In the genomic region with DNA sequence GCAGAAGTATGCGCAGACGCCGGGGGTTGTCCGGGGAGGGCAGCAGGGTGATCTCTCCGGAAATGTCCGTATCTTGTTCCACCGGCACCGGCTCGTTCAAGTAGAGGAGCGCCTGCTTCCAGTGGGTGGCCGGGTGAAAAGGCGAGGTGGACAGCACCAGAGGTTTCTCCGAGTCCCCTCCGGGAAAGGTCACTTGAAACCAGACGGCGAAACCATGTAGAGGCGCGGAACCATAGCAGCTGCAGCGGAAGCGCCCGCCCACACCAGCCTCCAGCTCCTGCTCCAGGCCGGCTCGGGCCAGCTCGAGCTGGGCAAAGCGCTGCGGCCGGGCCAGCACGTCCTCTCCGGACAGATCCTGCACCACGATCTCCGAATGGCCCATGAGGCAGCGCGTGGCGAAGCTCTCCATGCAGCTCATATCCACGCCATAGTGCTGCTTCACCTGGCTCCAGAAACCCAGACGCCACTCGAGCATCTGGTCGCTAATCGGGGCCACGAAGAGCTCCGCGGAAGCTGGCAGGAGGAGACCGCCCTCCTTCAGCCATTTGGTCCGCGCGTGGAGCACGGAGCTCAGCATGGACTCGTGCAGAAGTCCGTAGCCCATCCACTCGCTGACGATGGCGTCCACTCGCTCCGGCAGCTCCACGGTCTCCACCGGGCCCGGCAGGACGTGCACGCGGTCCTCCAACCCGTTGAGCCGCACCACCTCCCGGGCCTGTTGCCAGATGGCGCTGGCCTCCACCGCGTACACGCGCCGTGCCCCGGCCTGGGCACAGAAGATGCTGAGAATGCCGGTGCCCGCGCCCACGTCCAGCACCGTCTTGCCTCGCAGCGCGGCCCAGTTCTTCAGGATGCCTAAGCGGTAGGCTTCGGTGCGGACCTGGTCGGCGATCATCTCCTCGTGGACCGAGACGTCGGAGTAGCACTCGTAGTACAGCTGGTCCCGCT, we compare ENCODE assay signal across 8 mouse cellular contexts. TPM values are rescaled to one million over a fixed set of nuclear protein-coding genes. Genes with fewer than 3 reads are reported as not detected.
DNase-seq lines count a peak whose midpoint lies in the region; ATAC-seq and TF ChIP-seq lines count a peak whose summit lies in the region.

No protein-coding gene starts in this region.

- H3K27ac ChIP-seq in embryonic facial prominence, embryonic 12.5 days, result peak overlapping the region; percentile 95
- peak overlapping the region; percentile 90 for H3K27ac ChIP-seq in kidney, adult 2 months (ENCODE audit: insufficient read depth, low read depth, low read length)
- peak overlapping the region; percentile 85 for H3K27ac ChIP-seq in limb, embryonic 11.5 days (replicated peaks; ENCODE audit: low read depth, low read length)
- peak overlapping the region; percentile 98 for H3K27ac ChIP-seq in midbrain, embryonic 13.5 days

- peak overlapping the region; percentile 74 for H3K4me2 ChIP-seq in embryonic facial prominence, embryonic 12.5 days (replicated peaks)
- peak overlapping the region; percentile 63 for H3K4me2 ChIP-seq in limb, embryonic 11.5 days (ENCODE audit: low read depth, severe bottlenecking)
- peak overlapping the region; percentile 65 for H3K4me2 ChIP-seq in midbrain, embryonic 13.5 days (replicated peaks)

- H3K4me1 ChIP-seq in embryonic facial prominence, embryonic 12.5 days, result peaks cover 9% of the 10 kb centered on the region
- H3K4me1 ChIP-seq in kidney, adult 2 months (ENCODE audit: control insufficient read depth, insufficient read depth, low read length), result peaks cover 4% of the 10 kb centered on the region; the same call in 1 of the 2 replicates
- 0 out of 2 replicates have a peak, but pooled peaks cover 7% of the 10 kb centered on the region for H3K4me1 ChIP-seq in limb, embryonic 11.5 days (ENCODE audit: control insufficient read depth, insufficient read depth, low read length)
- H3K4me1 ChIP-seq in midbrain, embryonic 13.5 days (replicated peaks), result peaks cover 29% of the 10 kb centered on the region

- H3K4me3 ChIP-seq in embryonic facial prominence, embryonic 12.5 days, result peak overlapping the region; percentile 81
- H3K4me3 ChIP-seq in kidney, adult 2 months (ENCODE audit: insufficient read depth, low read depth, low read length), result peak overlapping the region; percentile 84
- H3K4me3 ChIP-seq in limb, embryonic 11.5 days (ENCODE audit: low read depth, low read length), result peak overlapping the region; percentile 91
- peak overlapping the region; percentile 80 for H3K4me3 ChIP-seq in midbrain, embryonic 13.5 days (replicated peaks)

- ATAC-seq in embryonic facial prominence, embryonic 12.5 days (ENCODE audit: insufficient number of reproducible peaks, insufficient read depth, low FRiP score, low TSS enrichment), result peak; percentile 85
- peak; percentile 87 for ATAC-seq in limb, embryonic 11.5 days (ENCODE audit: insufficient number of reproducible peaks, low FRiP score, low TSS enrichment, low read depth)
- ATAC-seq in midbrain, embryonic 13.5 days, result peak; percentile 90

- no peaks in the 10 kb centered on the region for H3K27me3 ChIP-seq in embryonic facial prominence, embryonic 12.5 days
- H3K27me3 ChIP-seq in kidney, adult 2 months (replicated peaks; ENCODE audit: control insufficient read depth, insufficient read depth, low read length), result no peaks in the 10 kb centered on the region
- H3K27me3 ChIP-seq in limb, embryonic 11.5 days (ENCODE audit: control insufficient read depth, insufficient read depth, low read length), result no peaks in the 10 kb centered on the region
- H3K27me3 ChIP-seq in midbrain, embryonic 13.5 days, result no peaks in the 10 kb centered on the region

- no peak for TF ChIP-seq CTCF in kidney, adult 2 months (conservative IDR thresholded peaks at IDR 0.05; ENCODE audit: insufficient read depth, insufficient read length, low read depth, low read length)

- no peaks in the 10 kb centered on the region for H3K9me3 ChIP-seq in embryonic facial prominence, embryonic 12.5 days
- H3K9me3 ChIP-seq in limb, embryonic 11.5 days (ENCODE audit: control insufficient read depth, low read length), result no peaks in the 10 kb centered on the region
- H3K9me3 ChIP-seq in midbrain, embryonic 13.5 days, result no peaks in the 10 kb centered on the region

- DNase-seq in 3134 (ENCODE audit: extremely low read depth, insufficient read length, low spot score), result peak; percentile 83
- peak; percentile 80 for DNase-seq in adrenal gland, postnatal 25 days
- DNase-seq in heart, adult 18-20 months, result peak; percentile 73 to 81
- DNase-seq in kidney, adult 2 months, result peak; percentile 82
- peak; percentile 82 for DNase-seq in limb, embryonic 11.5 days (ENCODE audit: low spot score)
- DNase-seq in spleen, adult 12 weeks (ENCODE audit: low spot score), result peak; percentile 44

- TF ChIP-seq POLR2A in kidney, adult 2 months (IDR thresholded peaks at IDR 0.05; ENCODE audit: low read depth, low read length), result no peak

- under 1% methylated on average over 88 of the region's 89 CpGs for WGBS in embryonic facial prominence, embryonic 12.5 days
- WGBS in kidney, adult 2 months, result under 1% methylated on average over 89 of the region's 89 CpGs
- under 1% methylated on average over 89 of the region's 89 CpGs for WGBS in limb, embryonic 11.5 days
- under 1% methylated on average over 89 of the region's 89 CpGs for WGBS in midbrain, embryonic 13.5 days

- H3K36me3 ChIP-seq in embryonic facial prominence, embryonic 12.5 days, result peaks cover 18% of the 10 kb centered on the region
- H3K36me3 ChIP-seq in kidney, adult 2 months (ENCODE audit: control insufficient read depth, insufficient read depth, low read length), result peaks cover 3% of the 10 kb centered on the region; the same call in 1 of the 2 replicates
- no peaks in the 10 kb centered on the region for H3K36me3 ChIP-seq in limb, embryonic 11.5 days (ENCODE audit: control insufficient read depth, insufficient read depth, low read length)
- H3K36me3 ChIP-seq in midbrain, embryonic 13.5 days, result peaks cover 21% of the 10 kb centered on the region

- H3K9ac ChIP-seq in embryonic facial prominence, embryonic 12.5 days, result peak overlapping the region; percentile 92
- peak overlapping the region; percentile 96 for H3K9ac ChIP-seq in limb, embryonic 11.5 days (ENCODE audit: low read length)
- peak overlapping the region; percentile 97 for H3K9ac ChIP-seq in midbrain, embryonic 13.5 days (replicated peaks)

RNA-seq across cellular contexts. Expression of a gene that starts 0.6 kb away (rescaled TPM):
- 11.0 and 13.9 TPM in 2 replicates for total RNA-seq in adrenal gland, postnatal 25 days (2021)
- 35.3 and 36.9 TPM in 2 replicates for polyA plus RNA-seq in embryonic facial prominence, embryonic 12.5 days (2016; fragmentation: Nextera tagmentation; extraction: Ambion mirVana)
- total RNA-seq in heart, adult 18-20 months (2021), result 1 to 10 TPM; 3.0 TPM
- 5.9 and 6.5 TPM in 2 replicates for polyA plus RNA-seq in kidney, adult 2 months (2012; rRNA removed)
- 33.0 and 33.8 TPM in 2 replicates for polyA plus RNA-seq in limb, embryonic 11.5 days (2014; fragmentation: Nextera tagmentation; extraction: Ambion mirVana)
- 26.5 and 27.9 TPM in 2 replicates for polyA plus RNA-seq in midbrain, embryonic 13.5 days (2015; fragmentation: Nextera tagmentation; extraction: Ambion mirVana)

Comparison
In these comparisons a context has a peak if more than half of its experiments do, and no peak if none do; other contexts are left out.
1. Peak in every context shown above with its lines: DNase-seq, ATAC-seq, H3K4me3 ChIP-seq and H3K27ac ChIP-seq.